Mouse (Mus musculus) bone marrow macrophage, adult 2 months (primary cell): ENCODE data around the gene Phyh.

Experiments
- CTCF ChIP-seq: IDR thresholded peaks from 2 replicates; pipeline ENCODE4 v1.5.1; 2012; ENCODE audit warnings: low read depth, mild to moderate bottlenecking, low read length, moderate library complexity
- POLR2A ChIP-seq: IDR thresholded peaks from 2 replicates; pipeline ENCODE4 v1.6.1; 2012; ENCODE audit warnings: mild to moderate bottlenecking, low read depth, low read length, borderline replicate concordance

DNA sequence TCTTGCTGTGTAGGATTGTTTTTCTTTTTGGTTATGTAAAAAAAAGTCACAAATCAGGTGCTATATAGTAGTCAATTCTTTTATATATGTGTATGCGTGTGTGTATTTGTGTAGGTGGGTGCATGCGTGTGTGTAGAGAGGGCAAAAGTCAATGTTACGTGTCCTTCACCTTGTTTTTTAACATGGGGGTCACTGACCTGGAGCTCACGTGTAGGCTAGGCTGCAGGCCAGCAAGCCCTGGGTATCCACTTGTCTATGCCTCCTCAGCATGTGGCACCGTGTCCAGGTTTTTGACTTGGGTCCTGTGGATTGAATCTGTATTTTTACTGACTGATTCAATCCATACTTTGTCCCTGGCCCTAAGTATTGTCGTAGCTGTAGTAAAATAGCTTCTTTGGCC lies 18.2 kb upstream of the Phyh start:
- no peak for TF ChIP-seq POLR2A
- no peak for TF ChIP-seq CTCF
